Mouse (Mus musculus): ENCODE measurements around the gene Etl4.
"Not testable (repeated sequence)": the region's sequence is repeated elsewhere in the genome, so short reads cannot be mapped to it uniquely, and the experiment has no call there.

Gene Etl4

DNA sequence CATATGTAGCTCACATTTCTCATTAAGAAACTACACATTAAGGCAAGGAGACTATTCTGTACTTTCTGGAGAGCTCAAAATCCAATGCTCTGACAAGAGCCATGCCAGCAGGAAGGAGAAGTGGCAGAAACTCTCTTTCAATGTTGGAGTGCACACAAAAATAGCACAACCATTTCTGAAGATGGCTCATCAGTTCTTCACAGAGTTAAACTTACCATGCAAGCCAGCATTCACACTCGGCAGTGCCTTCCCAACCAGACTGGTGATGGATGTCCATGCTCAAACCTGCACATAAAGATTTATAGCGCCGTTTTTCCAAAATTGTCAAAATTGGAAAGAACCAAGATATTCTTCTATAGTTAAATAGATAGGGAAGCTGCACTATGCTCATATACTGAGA lies 392.9 kb downstream of the Etl4 start:
- DNase-seq (ENCODE audit: low spot score), result no peak

DNA sequence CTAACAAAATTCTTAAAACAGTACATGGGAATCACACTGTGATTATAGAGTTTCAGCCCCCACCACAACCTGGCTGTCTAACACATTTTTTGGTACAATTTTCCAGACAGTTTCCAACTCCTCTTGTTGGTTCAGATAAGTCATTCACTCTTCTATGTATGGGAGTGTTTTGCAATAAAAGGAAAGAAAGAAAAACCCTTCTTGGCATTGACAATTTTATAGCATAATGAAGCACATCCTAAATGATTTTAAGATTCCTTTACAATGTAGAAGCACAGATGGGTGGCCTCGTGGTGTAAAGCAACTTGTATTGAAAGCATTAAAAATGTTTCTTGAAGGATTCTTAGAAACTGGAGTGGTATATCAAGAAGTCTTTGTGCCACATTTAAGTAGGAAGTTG lies 415.4 kb downstream of the Etl4 start:
- DNase-seq (ENCODE audit: low spot score), result no peak

DNA sequence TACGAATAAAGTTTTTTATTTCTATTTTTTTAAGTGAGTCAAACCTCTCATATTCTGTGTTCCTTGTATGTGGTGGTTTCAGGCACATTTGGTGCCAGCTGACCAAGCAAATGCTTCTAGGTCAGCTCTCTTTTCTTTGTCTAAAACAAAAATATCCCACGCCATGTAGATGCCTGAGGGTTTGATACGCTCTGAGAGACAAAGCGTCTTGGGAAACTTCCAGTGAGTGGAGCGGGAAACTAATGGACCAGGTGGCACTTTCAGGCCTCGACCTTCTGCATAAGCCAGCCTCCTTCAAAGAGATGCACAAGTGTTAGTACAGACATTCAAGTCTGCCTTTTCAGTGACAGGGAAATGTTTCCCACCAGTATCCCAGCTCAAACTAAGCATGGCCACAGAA lies 426.6 kb downstream of the Etl4 start:
- no peak for DNase-seq (ENCODE audit: low spot score)

DNA sequence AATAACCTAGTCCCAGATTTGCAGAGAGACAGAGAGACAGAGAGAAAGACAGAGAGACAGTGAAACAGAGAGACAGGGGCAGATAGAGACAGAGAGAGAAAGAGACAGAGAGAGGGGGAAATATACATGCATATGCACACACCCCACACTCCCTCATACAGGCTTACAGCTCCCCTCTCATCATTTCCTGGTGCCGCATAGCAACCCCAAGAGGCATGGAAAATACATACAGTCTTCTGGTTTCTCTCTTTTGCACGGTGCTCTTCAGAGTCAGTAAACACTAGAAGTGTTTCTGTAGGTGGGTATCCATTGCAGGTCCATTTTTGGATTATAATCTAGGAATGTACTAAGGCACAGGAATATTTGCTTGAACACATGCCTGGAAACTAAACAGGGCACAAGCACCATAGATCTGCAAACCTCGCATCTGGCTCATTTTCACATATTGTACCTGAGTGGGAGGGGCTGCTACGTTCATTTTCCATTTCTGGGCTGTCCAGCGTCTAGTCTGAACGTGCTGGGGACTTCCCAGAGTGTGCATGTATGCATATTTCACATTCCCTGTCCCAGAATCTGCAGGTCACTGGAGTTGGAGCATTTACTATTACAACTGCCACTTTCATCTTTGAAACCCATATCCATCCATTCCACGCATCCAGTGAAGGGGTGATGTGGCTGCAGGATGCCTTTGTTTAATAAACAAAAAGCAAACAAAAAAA lies 429.6 kb downstream of the Etl4 start:
- no peak for DNase-seq (ENCODE audit: low spot score)

DNA sequence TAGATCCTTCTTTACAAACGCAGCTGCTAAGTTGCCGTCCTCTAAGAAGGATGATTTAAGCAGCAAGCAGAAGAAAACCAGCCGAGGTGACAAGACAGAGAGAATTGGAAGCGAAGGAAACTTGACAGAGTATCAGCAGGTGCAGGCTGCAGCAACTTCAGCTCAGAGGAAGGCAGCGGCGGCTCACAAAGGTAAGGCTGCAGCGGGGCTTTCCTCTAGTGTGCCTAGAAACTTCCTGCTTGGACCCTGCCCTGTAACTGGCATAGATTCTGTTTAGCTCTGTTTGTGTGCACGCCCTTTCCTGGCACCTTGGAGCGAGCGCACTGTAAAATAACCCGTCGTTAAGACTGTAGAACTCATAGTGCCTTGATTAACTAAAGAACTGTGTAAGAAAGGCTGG lies 430.3 kb downstream of the Etl4 start:
- no peak for DNase-seq (ENCODE audit: low spot score)

DNA sequence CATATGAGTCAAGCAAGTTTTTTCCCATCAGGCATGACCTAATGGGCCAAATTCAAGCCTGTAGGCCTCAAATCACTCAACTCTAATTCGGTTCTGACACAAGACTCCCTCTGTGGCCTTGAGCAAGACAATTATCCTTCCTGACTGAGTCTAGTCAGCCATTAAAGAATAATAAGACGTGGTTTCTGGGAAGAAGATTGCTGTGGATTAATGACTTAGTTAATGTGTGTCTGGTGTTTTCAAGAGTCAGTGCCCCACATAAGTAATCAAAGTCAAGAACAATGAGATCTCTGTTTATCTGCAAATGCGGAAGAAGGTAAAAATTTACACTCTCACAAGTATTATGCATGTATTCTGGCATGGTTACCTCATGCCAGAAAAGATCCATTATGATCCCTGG lies 437.3 kb downstream of the Etl4 start:
- DNase-seq (ENCODE audit: low spot score), result no peak

DNA sequence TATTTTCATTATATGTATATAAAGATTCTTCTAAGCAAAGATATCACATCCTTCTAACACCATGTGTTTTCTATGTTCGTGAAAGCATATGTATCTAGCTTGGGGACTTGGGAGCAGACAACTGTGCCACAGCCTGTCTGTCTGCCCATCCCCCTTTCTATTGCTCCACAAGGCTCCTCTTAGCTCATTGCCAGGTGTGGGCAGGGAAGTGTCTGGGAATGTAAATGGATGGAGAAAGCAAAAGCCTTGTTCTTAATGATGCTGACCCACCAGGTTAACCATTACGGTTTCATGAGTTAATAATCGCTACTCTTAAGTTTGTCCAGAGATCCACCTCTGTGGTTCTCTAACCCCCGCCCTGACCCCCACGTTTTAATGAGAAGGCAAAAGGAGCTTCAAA lies 439.7 kb downstream of the Etl4 start:
- no peak for DNase-seq (ENCODE audit: low spot score)

DNA sequence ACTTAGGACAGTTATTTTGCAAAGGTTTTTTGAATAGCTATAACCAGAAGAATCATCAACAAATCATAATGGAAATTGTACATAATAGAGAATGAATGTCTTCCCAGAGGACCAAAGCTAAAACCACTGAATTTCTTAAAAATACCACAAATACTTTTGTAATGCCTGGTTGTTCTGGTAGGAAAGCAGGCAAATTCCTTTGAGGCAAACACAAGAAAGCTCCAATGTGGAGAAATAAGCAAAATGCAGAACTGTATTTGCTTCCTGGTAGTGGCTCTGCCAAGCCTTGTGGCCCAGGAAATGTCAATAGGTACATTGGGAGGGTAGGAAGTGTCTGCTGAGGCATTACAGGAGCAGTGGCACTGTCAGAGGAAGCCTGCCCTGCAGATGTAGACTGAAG lies 443.2 kb downstream of the Etl4 start:
- no peak for DNase-seq (ENCODE audit: low spot score)

DNA sequence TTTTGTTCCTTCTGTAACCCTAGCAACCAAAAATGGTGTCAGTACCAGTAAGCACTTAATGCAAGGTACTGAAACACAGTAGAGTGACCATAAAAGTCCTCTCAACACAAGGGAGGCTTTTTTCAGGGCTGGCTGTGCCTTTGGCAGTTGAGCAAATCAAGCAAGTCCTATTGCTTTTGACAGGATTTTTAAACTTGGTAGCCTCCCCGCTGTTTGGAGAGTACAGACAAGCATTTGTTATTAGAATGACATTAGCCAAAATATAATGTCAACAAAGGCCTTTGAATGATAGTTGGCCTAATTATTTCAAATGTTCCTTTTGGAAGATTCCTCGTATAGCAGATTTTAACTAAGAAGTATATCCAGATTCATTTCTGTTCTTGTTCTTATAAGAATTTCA lies 467.4 kb downstream of the Etl4 start:
- no peak for DNase-seq (ENCODE audit: low spot score)

DNA sequence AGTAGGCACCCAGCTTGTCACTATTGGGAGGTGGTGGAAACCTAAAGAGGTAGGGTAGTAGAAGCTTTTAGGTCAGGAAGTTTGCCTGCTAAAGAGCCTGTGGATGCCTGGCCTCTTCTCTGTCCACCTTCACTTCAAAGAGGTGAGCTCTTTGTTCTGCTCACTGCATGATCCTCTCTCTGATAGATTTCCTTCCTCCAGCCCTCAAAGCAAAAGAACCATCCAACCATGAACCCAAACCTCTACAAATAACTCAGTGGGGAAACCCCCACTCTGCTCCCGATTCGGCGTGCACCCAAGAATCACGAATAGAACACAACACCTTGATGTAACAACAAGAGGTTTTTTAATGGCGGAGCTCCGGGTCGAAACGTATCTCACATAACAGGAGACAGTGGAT lies 471.3 kb downstream of the Etl4 start:
- not testable (repeated sequence) for DNase-seq (ENCODE audit: low spot score)

DNA sequence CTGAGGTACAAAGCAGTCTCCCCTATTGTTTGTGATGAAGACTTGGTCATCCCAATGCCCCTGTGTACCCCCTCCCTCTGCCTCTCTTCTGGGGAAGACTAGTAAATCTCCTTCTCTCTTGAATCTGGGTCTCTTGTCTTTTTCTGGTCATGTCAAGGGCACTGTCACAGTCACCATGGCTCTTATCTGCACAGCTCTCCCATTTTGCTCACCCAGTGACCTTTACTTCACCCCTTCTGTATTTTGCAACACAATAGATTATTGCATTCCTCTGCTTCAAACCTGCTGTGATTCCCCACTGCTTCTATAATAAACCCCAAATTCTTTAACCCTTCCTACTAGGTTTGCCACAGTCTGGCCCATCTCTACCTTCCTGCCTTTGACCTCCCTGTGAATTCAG lies 484.5 kb downstream of the Etl4 start:
- DNase-seq (ENCODE audit: low spot score), result no peak

DNA sequence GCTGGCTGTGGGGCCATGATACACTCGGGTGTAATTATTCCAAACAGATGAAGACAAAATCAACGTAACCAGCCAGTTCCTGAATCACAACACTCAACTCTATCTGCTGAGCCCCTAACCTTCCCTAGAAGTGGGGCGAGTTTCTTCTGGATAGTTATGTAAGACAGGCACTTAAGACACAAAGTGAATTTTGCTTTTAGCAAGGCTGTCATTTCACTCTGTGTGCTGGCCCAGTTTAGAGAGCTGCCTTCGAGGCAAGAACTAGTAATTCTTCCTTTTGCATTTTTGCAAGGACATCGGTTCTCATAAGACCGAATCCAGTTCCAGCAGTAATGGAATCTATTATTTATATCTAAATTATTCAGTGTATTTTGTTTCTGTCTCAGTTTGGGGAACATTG lies 487.4 kb downstream of the Etl4 start:
- DNase-seq (ENCODE audit: low spot score), result no peak

DNA sequence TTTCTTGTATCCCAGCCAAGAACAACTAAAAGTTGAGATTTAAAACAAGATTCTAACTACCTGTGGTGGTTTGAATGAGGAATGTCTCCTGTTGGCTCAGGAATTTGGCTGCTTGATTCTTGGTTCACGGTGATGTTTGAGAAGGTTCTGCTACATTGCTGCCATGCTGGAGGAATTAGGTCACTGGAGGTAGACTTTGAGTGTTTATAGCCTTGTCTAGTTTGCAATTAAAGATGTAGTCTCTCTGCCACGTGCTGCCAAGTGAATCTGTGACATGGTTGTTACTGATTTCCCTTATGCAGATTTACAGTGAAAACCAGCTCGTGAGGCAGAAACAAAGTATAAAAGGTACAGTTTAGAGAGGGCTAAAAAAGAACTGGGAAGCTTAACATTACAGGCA lies 491.0 kb downstream of the Etl4 start:
- DNase-seq (ENCODE audit: low spot score), result no peak

DNA sequence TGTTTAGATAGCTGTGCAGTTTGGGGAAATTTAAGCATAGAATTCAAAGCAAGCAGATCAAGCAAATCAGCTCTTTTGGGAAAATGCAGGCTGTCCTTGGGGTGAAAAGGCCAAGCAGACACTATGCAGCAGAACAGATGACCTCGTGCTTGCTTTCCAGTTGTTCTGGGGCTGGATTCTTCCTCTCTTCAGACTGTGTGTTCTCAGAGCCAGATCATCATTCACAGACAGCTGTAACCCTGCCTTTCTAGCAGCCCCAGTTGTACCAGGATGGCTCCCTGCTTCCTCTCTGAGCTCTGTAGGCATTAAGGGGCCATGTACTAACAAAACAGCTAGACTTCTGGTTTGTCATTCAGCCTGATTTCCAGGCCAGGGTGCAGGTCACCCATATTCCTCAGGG lies 494.8 kb downstream of the Etl4 start:
- no peak for DNase-seq (ENCODE audit: low spot score)

DNA sequence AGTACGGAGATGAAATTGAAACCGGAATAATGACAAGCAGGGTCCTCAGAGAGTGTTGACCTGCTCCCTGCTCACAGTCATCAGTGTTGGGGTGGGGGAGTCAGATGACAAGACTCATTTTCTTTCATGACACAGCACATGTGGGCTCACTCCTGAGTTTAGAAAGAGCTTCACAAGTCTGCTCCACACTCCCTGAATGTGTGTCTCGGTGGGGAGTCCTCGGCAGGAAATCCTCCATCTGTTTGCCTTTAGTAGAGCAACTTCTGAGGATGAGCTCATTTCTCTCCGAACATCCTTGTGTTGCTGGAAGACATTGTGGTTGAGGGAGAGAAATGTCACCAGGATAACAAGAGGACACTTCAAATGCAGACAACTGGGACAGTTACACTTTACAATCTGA lies 497.5 kb downstream of the Etl4 start:
- no peak for DNase-seq (ENCODE audit: low spot score)

DNA sequence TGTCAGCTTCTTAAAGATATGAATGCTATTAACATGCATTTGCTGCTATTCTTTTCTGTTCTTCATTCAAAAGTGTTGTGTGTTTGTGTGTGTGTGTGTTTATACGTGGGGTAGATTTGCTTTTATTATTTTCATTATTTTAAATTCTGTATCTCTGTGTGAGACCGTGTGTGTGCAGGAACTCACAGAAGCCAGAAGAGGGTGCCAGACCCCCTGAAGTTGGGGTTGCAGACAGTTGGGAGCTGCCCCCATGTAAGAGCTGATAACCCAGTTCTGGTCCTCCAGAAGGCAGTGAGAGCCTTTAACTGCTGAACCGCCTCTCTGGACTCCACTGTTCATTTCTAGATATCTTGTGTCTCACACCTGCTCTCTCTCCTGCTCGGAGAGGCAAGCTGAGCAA lies 505.3 kb downstream of the Etl4 start:
- DNase-seq (ENCODE audit: low spot score), result no peak

DNA sequence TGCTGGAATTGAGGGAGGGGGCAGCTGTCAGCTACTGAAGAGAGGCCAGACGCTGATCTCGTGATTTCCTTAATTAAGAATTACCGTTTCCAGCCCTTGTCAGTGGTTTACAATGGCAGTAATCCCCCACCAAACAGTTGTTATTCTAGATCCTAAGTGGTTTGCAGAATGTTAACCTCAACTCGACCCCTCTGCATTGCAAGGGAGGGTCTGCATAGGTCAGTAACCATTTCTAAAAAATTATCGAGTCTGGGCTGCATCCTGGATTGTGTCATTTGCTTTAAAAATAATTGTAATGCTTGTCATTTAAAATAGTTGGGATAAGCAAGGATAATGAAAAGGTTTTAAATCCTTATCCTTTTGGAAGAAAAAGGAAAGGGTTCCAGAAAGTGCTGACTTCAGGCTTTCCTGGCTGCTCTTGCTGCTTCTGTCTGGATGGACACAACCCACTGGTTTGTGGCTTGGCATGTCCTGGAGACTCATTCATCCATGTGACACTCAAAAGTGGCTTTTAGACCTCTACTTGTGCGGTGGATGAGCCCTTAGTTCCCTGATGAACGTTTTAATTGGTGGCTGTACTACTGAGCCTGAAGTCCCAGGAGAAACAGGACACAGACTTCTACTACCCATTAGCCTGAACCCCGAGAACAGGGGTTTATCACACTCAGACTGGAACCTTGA lies 507.5 kb downstream of the Etl4 start:
- DNase-seq (ENCODE audit: low spot score), result no peak

DNA sequence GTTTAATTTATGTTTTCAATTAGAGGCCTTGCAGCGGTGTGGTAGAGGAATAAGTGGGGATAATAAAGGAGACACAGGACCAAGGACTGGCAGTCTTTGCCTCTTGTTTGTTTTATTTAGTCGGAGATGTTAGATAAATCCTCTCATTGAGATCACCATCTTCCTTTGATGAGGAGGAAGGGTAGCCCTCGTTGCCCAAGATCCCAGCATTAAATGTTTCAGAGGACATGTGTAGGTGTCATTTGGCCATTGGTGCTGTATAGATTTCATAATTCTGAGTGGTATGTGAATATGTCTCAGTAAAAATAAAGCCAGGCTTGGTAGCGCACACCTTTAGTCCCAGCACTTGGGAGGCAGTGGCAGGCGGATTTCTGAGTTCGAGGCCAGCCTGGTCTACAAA lies 508.4 kb downstream of the Etl4 start:
- DNase-seq (ENCODE audit: low spot score), result no peak

DNA sequence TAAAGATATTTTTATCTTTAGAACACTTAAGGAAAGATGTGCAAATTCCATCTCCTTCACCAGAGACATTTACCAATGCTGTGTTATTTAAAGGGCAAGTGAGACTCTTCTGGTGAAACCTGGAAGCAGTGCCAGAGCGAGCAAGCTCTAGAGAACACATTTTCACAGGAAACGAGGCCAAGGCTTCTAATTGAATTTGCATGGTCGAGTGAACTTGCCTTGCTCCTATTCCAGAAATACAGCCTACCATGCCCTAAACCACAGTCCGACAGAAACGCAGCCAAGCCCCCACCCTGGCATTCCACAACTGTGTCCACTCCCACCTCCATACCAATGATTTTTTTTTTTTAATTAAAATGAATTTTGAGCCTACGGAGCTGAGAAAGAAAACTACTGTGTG lies 510.4 kb downstream of the Etl4 start:
- no peak for DNase-seq (ENCODE audit: low spot score)

DNA sequence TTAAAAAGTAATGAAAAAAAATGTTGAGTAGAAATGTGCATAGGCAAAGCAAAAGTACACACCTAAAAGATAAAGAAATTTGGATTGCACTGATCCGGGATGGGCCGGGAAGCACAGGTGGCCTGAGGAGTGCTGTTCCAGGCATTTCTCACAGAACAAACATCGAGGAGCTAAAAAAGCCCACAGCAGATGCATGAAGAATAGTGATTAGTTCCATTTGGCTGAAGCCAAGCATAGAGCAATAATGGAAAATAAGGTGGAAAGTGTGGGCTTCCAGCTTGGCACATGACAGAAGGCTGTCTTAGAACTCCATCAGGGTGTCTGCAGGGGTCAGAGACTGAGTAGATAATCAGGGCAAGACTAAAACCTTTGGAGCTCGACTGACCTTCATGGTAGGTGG lies 512.7 kb downstream of the Etl4 start:
- no peak for DNase-seq (ENCODE audit: low spot score)

DNA sequence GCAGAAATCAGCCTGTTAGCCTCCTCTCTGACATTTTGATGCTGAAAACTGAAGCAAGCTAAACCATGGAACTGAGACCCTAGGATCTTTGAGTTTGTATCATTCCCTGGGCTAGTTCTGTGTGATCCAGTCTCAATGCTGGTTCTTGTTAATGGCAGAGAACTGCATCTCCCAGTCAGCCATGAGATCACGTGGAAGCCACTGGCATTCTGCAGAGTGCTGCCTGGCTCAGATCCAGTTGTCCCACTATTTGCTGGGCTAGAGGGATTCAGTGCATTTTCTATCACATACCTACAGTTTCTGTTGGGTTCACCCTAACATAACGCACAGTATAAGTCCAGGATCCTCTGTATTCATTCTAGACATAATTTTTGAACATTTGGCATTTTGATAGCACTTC lies 524.1 kb downstream of the Etl4 start:
- DNase-seq (ENCODE audit: low spot score), result no peak

DNA sequence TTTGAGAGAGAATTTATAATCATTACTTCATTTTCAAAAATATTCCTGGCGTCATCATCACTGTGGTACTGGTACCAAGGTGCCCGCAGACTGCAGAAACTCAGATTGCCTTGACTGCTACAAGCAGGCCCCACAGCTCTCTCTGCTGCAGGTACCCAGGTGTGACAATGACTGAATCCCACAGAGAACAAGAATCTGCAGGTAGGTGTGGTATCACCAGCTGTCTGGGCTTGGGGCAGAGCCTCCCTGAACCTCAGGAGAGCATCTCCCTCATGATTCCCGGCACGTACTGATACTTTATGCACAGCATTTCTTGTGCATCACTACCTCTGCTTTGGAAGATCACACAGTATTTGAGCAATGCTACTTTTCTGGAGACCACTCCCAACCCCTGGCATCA lies 526.0 kb downstream of the Etl4 start:
- no peak for DNase-seq (ENCODE audit: low spot score)

DNA sequence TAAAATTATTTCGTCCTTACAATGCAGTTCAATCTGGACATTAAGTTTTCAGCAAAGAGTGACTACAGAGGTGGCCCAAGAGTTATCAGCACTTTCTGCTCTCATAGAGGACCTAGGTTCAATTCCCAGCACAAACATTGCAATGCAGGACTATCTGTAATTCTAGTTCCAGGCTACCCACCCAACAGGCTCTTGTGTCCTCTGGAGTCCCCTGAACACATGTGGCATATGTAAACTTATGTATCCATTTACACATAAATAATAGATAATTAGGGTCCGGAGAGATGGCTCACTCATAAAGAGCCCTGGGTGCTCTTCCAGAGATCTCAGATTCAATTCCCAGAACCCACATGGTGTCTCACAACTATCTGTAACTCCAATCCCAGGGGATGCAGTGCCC lies 533.2 kb downstream of the Etl4 start:
- DNase-seq (ENCODE audit: low spot score), result no peak
